Mouse (Mus musculus): ENCODE measurements around the gene Xrra1.

DNA sequence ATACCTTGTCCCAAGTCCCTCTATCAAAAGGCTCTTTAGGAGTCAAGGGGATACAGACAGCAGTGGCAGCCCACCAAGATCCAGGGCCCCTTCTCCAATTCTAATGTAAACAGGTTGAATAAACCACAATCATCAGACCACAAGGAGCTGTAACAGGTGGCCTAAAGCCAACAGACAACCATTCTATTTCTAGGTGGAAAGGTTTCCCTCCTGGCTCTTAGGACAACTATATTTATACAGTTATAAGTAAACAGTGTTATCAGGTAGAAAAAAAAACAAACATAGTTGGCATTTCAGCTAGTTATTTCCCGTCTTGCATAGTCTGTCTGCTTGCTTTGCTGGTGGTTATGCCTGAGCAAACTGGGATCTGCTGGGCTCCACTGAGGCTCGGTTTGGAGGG lies 61.5 kb downstream of the Xrra1 start:
- TF ChIP-seq CTCF (IDR thresholded peaks at IDR 0.05; ENCODE audit: insufficient read depth, low read depth, low read length), result no peak
- TF ChIP-seq POLR2A (IDR thresholded peaks at IDR 0.05; ENCODE audit: insufficient read depth, low read depth, low read length), result no peak
